Mouse (Mus musculus): ENCODE results near the gene Tnfsf18. TPM values are rescaled to one million over a fixed set of nuclear protein-coding genes. Genes with fewer than 3 reads are reported as not detected.

The Tnfsf18 gene
- polyA plus RNA-seq, 1 experiment = 0.04 TPM

GRCm38 (mm10) chr1:161550596-161551095 lies 56.2 kb downstream of the Tnfsf18 start:
- Histone ChIP-seq H3K27me3 (ENCODE audit: control insufficient read depth, insufficient read depth, insufficient read length) (no peaks in the 10 kb centered on the region), H3K4me3 (ENCODE audit: insufficient read depth, poor library complexity, severe bottlenecking) (no peak overlapping the region), H3K79me2 (ENCODE audit: control insufficient read depth, insufficient read depth) (no peaks in the 10 kb centered on the region), H3K36me3 (ENCODE audit: control insufficient read depth, insufficient read depth) (no peaks in the 10 kb centered on the region), H3K79me3 (ENCODE audit: low read depth) (no peaks in the 10 kb centered on the region), H3ac (ENCODE audit: control insufficient read depth, insufficient read length, low read depth) (no peak overlapping the region)
- TF ChIP-seq MAX (IDR thresholded peaks at IDR 0.05) (no peak), MYOG (IDR thresholded peaks at IDR 0.05; ENCODE audit: control insufficient read depth, extremely low read depth, insufficient read length) (no peak), MYOD1 (IDR thresholded peaks at IDR 0.05; ENCODE audit: control insufficient read depth, insufficient read length, low read depth) (no peak), CTCF (IDR thresholded peaks at IDR 0.05; ENCODE audit: control insufficient read depth, insufficient read depth, insufficient read length) (no peak), FOSL1 (IDR thresholded peaks at IDR 0.05; ENCODE audit: insufficient read depth, low read length, poor library complexity, severe bottlenecking) (no peak), CEBPB (IDR thresholded peaks at IDR 0.05; ENCODE audit: low read depth) (no peak), USF1 (IDR thresholded peaks at IDR 0.05; ENCODE audit: low read depth) (no peak)

GRCm38 (mm10) chr1:161552098-161552497 lies 57.6 kb downstream of the Tnfsf18 start:
- Histone ChIP-seq H3K4me3 (ENCODE audit: insufficient read depth, poor library complexity, severe bottlenecking) (no peak overlapping the region), H3ac (ENCODE audit: control insufficient read depth, insufficient read length, low read depth) (no peak overlapping the region), H3K79me3 (ENCODE audit: low read depth) (no peaks in the 10 kb centered on the region), H3K36me3 (ENCODE audit: control insufficient read depth, insufficient read depth) (no peaks in the 10 kb centered on the region), H3K79me2 (ENCODE audit: control insufficient read depth, insufficient read depth) (no peaks in the 10 kb centered on the region), H3K27me3 (ENCODE audit: control insufficient read depth, insufficient read depth, insufficient read length) (no peaks in the 10 kb centered on the region)
- TF ChIP-seq CEBPB (IDR thresholded peaks at IDR 0.05; ENCODE audit: low read depth) (no peak), MYOG (IDR thresholded peaks at IDR 0.05; ENCODE audit: control insufficient read depth, extremely low read depth, insufficient read length) (no peak), MYOD1 (IDR thresholded peaks at IDR 0.05; ENCODE audit: control insufficient read depth, insufficient read length, low read depth) (no peak), MAX (IDR thresholded peaks at IDR 0.05) (no peak), CTCF (IDR thresholded peaks at IDR 0.05; ENCODE audit: control insufficient read depth, insufficient read depth, insufficient read length) (no peak), USF1 (IDR thresholded peaks at IDR 0.05; ENCODE audit: low read depth) (no peak)

Other genes with a start within 250 kb of the Tnfsf18 start
- 300 TPM for gene Prdx6, start 243.4 kb upstream of the Tnfsf18 start, polyA plus RNA-seq (2012; fragmentation: generic; extraction: Trizol)
- not detected for gene Tnfsf4, start 99.2 kb upstream of the Tnfsf18 start, polyA plus RNA-seq (2012; fragmentation: generic; extraction: Trizol)